Mouse (Mus musculus) heart, embryonic 12.5 days (tissue): Measurements from ENCODE around the gene Plp2. TPM values are rescaled to one million over a fixed set of nuclear protein-coding genes. Genes with fewer than 3 reads are reported as not detected.

ENCODE experiments used
- ATAC-seq: fragments of 200-750 bp; cut with Nextera tagmentation; 2 replicates; pipeline ENCODE4 v1.8.0; 2017; ENCODE audit warnings: moderate TSS enrichment, moderate library complexity; ENCODE audit not compliant: insufficient number of reproducible peaks, low FRiP score
- H3K27ac ChIP-seq: fragments of 300-500 bp; sonication (generic); 2 replicates; pipeline ENCODE4 v1.5.1; 2016; ENCODE audit warnings: mild to moderate bottlenecking, moderate library complexity; ENCODE audit not compliant: poor library complexity, severe bottlenecking
- H3K27me3 ChIP-seq: fragments of 300-500 bp; sonication (generic); replicated peaks from 2 replicates; pipeline ENCODE4 v1.6.1; 2016; ENCODE audit warnings: mild to moderate bottlenecking, moderate library complexity
- H3K36me3 ChIP-seq: fragments of 300-500 bp; sonication (generic); 2 replicates; pipeline ENCODE4 v1.6.1; 2016; ENCODE audit warnings: mild to moderate bottlenecking, moderate library complexity
- H3K4me1 ChIP-seq: fragments of 300-500 bp; sonication (generic); replicated peaks from 2 replicates; pipeline ENCODE4 v1.6.1; 2016; ENCODE audit warnings: mild to moderate bottlenecking
- H3K4me2 ChIP-seq: fragments of 300-500 bp; sonication (generic); 2 replicates; pipeline ENCODE4 v1.6.1; 2016; ENCODE audit warnings: mild to moderate bottlenecking, moderate library complexity
- H3K4me3 ChIP-seq: fragments of 300-500 bp; sonication (generic); 2 replicates; pipeline ENCODE4 v1.5.1; 2016; ENCODE audit warnings: mild to moderate bottlenecking
- H3K9ac ChIP-seq: fragments of 300-500 bp; sonication (generic); 2 replicates; pipeline ENCODE4 v1.6.1; 2016; ENCODE audit warnings: mild to moderate bottlenecking, moderate library complexity
- H3K9me3 ChIP-seq: fragments of 300-500 bp; sonication (generic); replicated peaks from 2 replicates; pipeline ENCODE4 v1.6.1; 2016; ENCODE audit warnings: mild to moderate bottlenecking, moderate library complexity
- WGBS: fragments of 180-500 bp; shearing (Covaris S2); methylation state at CpG from one replicate; pipeline ENCODE4 v1.1.7; 2016; 5-methylcytosine and 5-hydroxymethylcytosine counted together
- polyA plus RNA-seq: library from polyadenylated mRNA; unstranded; fragments of >200 nt; fragmentation: Nextera tagmentation; extraction: Ambion mirVana; gene quantifications from 2 replicates; pipeline ENCODE4 v1.2.1, GENCODE M21; 2016

Plp2 gene
- polyA plus RNA-seq, 1 experiment from 2014 or later = 147 TPM

- H3K4me1 ChIP-seq = no peaks in the 10 kb centered on the region
- peak; percentile 87 for ATAC-seq
- peak overlapping the region; percentile 68 for H3K4me2 ChIP-seq
- H3K9ac ChIP-seq = no peak overlapping the region; the same call in 1 of the 2 replicates
- no peaks in the 10 kb centered on the region for H3K36me3 ChIP-seq
- no peak overlapping the region for H3K27ac ChIP-seq
- 16% methylated on average over 27 of the region's 27 CpGs for WGBS
- no peaks in the 10 kb centered on the region for H3K27me3 ChIP-seq
- H3K9me3 ChIP-seq = no peaks in the 10 kb centered on the region
- peak overlapping the region; percentile 40 for H3K4me3 ChIP-seq
Observed at GRCm38 (mm10) chrX:7679405-7680056, 8.3 kb upstream of the Plp2 start.

GRCm38 (mm10) chrX:7678986-7679385 is 7.8 kb upstream of the Plp2 start:
- peaks cover 2% of the 10 kb centered on the region; the same call in 1 of the 2 replicates for H3K4me1 ChIP-seq
- ATAC-seq = no peak
- no peak overlapping the region for H3K9ac ChIP-seq
- H3K4me3 ChIP-seq = no peak overlapping the region
- 48% methylated on average over 3 of the region's 3 CpGs for WGBS
- H3K27ac ChIP-seq = no peak overlapping the region
- no peaks in the 10 kb centered on the region for H3K9me3 ChIP-seq
- no peaks in the 10 kb centered on the region for H3K27me3 ChIP-seq
- no peaks in the 10 kb centered on the region for H3K36me3 ChIP-seq
- H3K4me2 ChIP-seq = no peak overlapping the region

DNA sequence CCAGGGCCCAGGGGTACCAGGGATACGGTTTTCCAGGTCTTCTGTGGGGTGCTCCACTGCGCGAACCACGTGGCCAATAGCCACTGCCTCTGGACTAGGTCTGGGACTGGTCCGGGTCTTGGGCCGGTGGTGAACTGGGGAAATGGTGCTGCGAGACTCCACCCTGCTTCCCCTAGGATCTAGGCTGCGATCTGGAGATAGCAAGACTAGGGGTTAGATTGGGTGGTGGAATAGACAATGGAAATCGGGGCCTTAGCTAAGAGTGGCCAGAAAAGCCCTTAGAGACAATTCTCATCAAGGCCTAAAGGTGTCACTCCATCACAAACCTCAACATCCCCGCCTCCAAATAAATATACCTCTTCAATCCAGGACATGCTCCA is 3.8 kb upstream of the Plp2 start:
- WGBS = 17% methylated on average over 10 of the region's 10 CpGs

DNA sequence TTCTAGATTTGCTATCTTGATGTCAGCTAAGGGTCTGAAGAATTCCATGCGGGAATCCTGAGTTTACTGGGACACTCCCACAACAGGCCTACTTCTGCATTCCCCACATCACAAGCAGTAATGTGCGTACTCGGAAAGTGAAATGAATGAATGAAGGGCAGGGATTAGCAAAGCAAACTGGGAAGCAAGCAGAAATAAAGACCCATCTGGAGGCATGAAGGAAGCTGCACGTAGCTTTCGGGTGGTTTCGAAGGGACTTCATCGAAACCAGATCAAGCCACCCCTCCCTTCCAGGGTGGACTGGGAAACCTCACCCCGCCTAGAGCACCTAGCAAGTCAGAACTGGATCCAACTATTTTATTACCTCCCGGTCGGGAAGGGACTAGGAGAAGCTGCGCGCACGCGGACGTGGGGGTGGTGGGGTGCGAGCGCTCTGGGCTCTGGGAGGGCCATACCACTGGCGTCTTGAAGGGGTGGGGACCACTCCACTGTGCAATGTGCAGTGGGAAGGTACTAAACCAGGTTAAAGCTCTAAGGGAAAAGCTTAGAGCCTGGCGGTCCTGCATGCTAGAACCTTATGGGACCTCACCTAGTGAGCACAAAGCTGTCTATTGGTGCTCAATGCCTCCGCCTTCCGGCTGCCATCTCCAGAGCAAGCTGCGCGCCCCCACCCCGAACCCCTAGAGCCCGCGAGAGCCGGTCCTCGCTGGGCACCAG is 3.3 kb upstream of the Plp2 start:
- Histone ChIP-seq H3K9ac (peak overlapping the region; percentile 62), H3K4me3 (peak overlapping the region; percentile 33), H3K9me3 (no peaks in the 10 kb centered on the region), H3K4me2 (peak overlapping the region; percentile 63), H3K4me1 (peaks cover 11% of the 10 kb centered on the region), H3K27ac (peak overlapping the region; percentile 51), H3K27me3 (no peaks in the 10 kb centered on the region), H3K36me3 (no peaks in the 10 kb centered on the region; the same call in 1 of the 2 replicates)
- WGBS = 22% methylated on average over 28 of the region's 28 CpGs
- no peak for ATAC-seq

More for the DNA sequence above, 3.8 kb upstream of the Plp2 start:
- Histone ChIP-seq H3K9ac (peak overlapping the region; percentile 62), H3K9me3 (no peaks in the 10 kb centered on the region), H3K27ac (no peak overlapping the region; the same call in 1 of the 2 replicates), H3K4me3 (peak overlapping the region; percentile 33), H3K4me2 (peak overlapping the region; percentile 63), H3K4me1 (peaks cover 11% of the 10 kb centered on the region), H3K27me3 (no peaks in the 10 kb centered on the region), H3K36me3 (no peaks in the 10 kb centered on the region)
- no peak for ATAC-seq

DNA sequence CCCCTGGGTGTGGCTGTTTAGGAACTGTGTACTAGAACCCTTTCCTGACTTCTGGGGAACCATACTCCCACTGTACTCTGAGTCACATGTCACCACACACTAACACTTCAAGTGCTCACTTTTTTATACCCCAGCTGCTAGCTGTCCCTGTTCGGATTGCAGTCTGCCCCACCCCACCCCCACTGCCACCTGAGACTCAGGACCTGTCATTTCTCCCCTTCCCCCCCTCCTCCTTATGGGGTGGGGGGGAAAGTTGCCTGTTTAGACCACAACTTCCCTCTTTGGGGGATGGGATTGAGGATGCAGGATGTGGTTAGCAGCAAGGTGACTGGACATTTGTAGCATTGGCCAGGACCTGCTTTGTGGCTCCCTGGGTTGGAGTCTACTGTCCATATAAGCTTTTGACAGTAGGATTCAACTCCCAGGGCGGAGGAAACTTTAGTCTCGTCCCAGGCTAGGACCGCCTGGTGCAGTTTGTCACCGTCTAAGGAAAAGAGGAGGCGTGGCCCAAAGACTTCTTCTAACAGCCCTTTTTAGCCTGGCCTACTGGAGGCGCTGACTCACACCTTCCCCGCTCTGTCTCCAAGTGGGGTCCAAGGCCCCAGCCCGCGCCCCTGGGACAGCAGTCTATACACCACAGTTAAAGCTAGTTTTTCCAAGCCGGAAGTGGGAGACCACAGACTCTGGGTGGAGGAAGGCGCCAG is 2.5 kb upstream of the Plp2 start:
- ATAC-seq = peak; percentile 23; the same call in 1 of the 2 replicates
- peak overlapping the region; percentile 33 for H3K4me3 ChIP-seq
- no peaks in the 10 kb centered on the region for H3K9me3 ChIP-seq
- 20% methylated on average over 12 of the region's 12 CpGs for WGBS
- H3K4me1 ChIP-seq = peaks cover 11% of the 10 kb centered on the region
- no peaks in the 10 kb centered on the region for H3K27me3 ChIP-seq
- peak overlapping the region; percentile 51 for H3K27ac ChIP-seq
- H3K9ac ChIP-seq = no peak overlapping the region; the same call in none of the 2 replicates
- H3K36me3 ChIP-seq = peaks cover 7% of the 10 kb centered on the region
- peak overlapping the region; percentile 63 for H3K4me2 ChIP-seq

DNA sequence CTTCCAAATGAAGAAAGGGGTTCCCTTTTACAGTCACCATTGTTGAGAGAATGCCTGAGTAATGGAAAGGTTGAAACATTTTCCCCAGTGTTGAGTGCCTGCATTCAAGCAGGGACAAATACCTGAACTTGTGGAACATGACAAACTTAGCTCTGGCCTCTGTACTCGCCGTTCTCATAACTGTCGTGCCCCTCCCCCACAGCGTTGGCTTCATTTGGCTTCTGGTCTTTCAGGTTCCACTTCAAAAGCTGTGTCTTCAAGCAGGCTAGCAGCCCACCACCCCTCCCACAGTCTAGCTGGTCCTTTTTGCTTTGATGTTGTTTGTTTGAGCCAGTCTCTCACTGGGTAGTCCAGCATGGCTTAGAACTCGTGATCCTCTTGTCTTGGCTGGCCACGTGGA is 1.5 kb upstream of the Plp2 start:
- Histone ChIP-seq H3K9ac (no peak overlapping the region), H3K27me3 (no peaks in the 10 kb centered on the region), H3K27ac (no peak overlapping the region), H3K4me1 (peaks cover 11% of the 10 kb centered on the region), H3K4me3 (no peak overlapping the region), H3K36me3 (peaks cover 9% of the 10 kb centered on the region), H3K9me3 (no peaks in the 10 kb centered on the region), H3K4me2 (no peak overlapping the region)
- 41% methylated on average over 6 of the region's 6 CpGs for WGBS
- ATAC-seq = no peak

GRCm38 (mm10) chrX:7670390-7670881 is 754 bp downstream of the Plp2 start:
- Histone ChIP-seq H3K36me3 (peaks cover 24% of the 10 kb centered on the region), H3K4me1 (peaks cover 11% of the 10 kb centered on the region), H3K27ac (peak overlapping the region; percentile 75), H3K9ac (peak overlapping the region; percentile 82), H3K4me2 (peak overlapping the region; percentile 64), H3K9me3 (no peaks in the 10 kb centered on the region), H3K27me3 (no peaks in the 10 kb centered on the region), H3K4me3 (peak overlapping the region; percentile 72)
- ATAC-seq = peak; percentile 81
- WGBS = 12% methylated on average over 15 of the region's 19 CpGs

GRCm38 (mm10) chrX:7665739-7666502 is 5.3 kb downstream of the Plp2 start:
- Histone ChIP-seq H3K27me3 (no peaks in the 10 kb centered on the region), H3K9ac (no peak overlapping the region; the same call in 1 of the 2 replicates), H3K4me3 (no peak overlapping the region), H3K27ac (no peak overlapping the region), H3K9me3 (no peaks in the 10 kb centered on the region), H3K4me2 (no peak overlapping the region), H3K36me3 (peaks cover 44% of the 10 kb centered on the region), H3K4me1 (no peaks in the 10 kb centered on the region)
- ATAC-seq = no peak
- 70% methylated on average over 21 of the region's 21 CpGs for WGBS

GRCm38 (mm10) chrX:7664791-7665190 is 6.4 kb downstream of the Plp2 start:
- Histone ChIP-seq H3K9ac (no peak overlapping the region), H3K27me3 (no peaks in the 10 kb centered on the region), H3K9me3 (no peaks in the 10 kb centered on the region), H3K4me1 (no peaks in the 10 kb centered on the region), H3K4me3 (no peak overlapping the region), H3K27ac (no peak overlapping the region), H3K4me2 (no peak overlapping the region), H3K36me3 (peaks cover 47% of the 10 kb centered on the region)
- no peak for ATAC-seq
- 83% methylated on average over 11 of the region's 11 CpGs for WGBS

- H3K4me1 ChIP-seq = peaks cover 13% of the 10 kb centered on the region; the same call in 1 of the 2 replicates
- peaks cover 38% of the 10 kb centered on the region for H3K36me3 ChIP-seq
- WGBS = 71% methylated on average over 3 of the region's 3 CpGs
- no peak for ATAC-seq
- no peaks in the 10 kb centered on the region for H3K27me3 ChIP-seq
- H3K9ac ChIP-seq = no peak overlapping the region
- no peak overlapping the region for H3K4me3 ChIP-seq
- no peak overlapping the region for H3K4me2 ChIP-seq
- H3K27ac ChIP-seq = no peak overlapping the region
- H3K9me3 ChIP-seq = no peaks in the 10 kb centered on the region
Observed at GRCm38 (mm10) chrX:7662936-7663335, 8.3 kb downstream of the Plp2 start.
